Mouse (Mus musculus) stomach, embryonic 16.5 days (tissue): ENCODE measurements around the gene Ccdc124. TPM values are rescaled to one million over a fixed set of nuclear protein-coding genes. Genes with fewer than 3 reads are reported as not detected.

Source experiments
- ATAC-seq: fragments of 200-750 bp; cut with Nextera tagmentation; 2 replicates; pipeline ENCODE4 v1.8.0; 2017; ENCODE audit warnings: moderate number of reproducible peaks, moderate TSS enrichment; ENCODE audit not compliant: insufficient read depth, low FRiP score
- H3K27ac ChIP-seq: fragments of 300-500 bp; sonication (generic); 2 replicates; pipeline ENCODE4 v1.5.1; 2014; ENCODE audit warnings: low read length
- H3K27me3 ChIP-seq: fragments of 300-500 bp; sonication (generic); 2 replicates; pipeline ENCODE4 v1.6.1; 2014; ENCODE audit warnings: low read length, control low read depth, mixed read lengths; ENCODE audit not compliant: control insufficient read depth, insufficient read depth
- H3K36me3 ChIP-seq: fragments of 300-500 bp; sonication (generic); 2 replicates; pipeline ENCODE4 v1.6.1; 2014; ENCODE audit warnings: low read length; ENCODE audit not compliant: control insufficient read depth, insufficient read depth
- H3K4me1 ChIP-seq: fragments of 300-500 bp; sonication (generic); 2 replicates; pipeline ENCODE4 v1.6.1; 2014; ENCODE audit warnings: low read length, control low read depth, mixed read lengths; ENCODE audit not compliant: control insufficient read depth, insufficient read depth
- H3K4me2 ChIP-seq: fragments of 300-500 bp; sonication (generic); 2 replicates; pipeline ENCODE4 v1.6.1; 2014; ENCODE audit warnings: low read depth, low read length, mixed read lengths
- H3K4me3 ChIP-seq: fragments of 300-500 bp; sonication (generic); replicated peaks from 2 replicates; pipeline ENCODE4 v1.5.1; 2014; ENCODE audit warnings: mild to moderate bottlenecking, low read length
- H3K9ac ChIP-seq: fragments of 300-500 bp; sonication (generic); 2 replicates; pipeline ENCODE4 v1.6.1; 2014; ENCODE audit warnings: low read length
- H3K9me3 ChIP-seq: fragments of 300-500 bp; sonication (generic); replicated peaks from 2 replicates; pipeline ENCODE4 v1.6.1; 2016; ENCODE audit warnings: low read length, control low read depth; ENCODE audit not compliant: control insufficient read depth
- WGBS: fragments of 180-500 bp; shearing (Covaris S2); extraction: QIAGEN DNeasy Blood & Tissue Kit; methylation state at CpG from one replicate; pipeline ENCODE4 v1.1.7; 2014; 5-methylcytosine and 5-hydroxymethylcytosine counted together
- polyA plus RNA-seq: library from polyadenylated mRNA; unstranded; fragments of >200 nt; fragmentation: Nextera tagmentation; extraction: Ambion mirVana; gene quantifications from 2 replicates; pipeline ENCODE4 v1.2.1, GENCODE M21; 2015

Gene Ccdc124
- polyA plus RNA-seq, 1 experiment from 2014 or later = 89.6 TPM

GRCm38 (mm10) chr8:70856028-70856427 lies 17.7 kb downstream of the Ccdc124 start:
- Histone ChIP-seq H3K9ac (no peak overlapping the region), H3K4me2 (no peak overlapping the region), H3K9me3 (no peaks in the 10 kb centered on the region), H3K27me3 (no peaks in the 10 kb centered on the region), H3K36me3 (no peaks in the 10 kb centered on the region), H3K4me1 (peaks cover 13% of the 10 kb centered on the region), H3K4me3 (no peak overlapping the region), H3K27ac (no peak overlapping the region)
- 61% methylated on average over 5 of the region's 5 CpGs for WGBS
- no peak for ATAC-seq

DNA sequence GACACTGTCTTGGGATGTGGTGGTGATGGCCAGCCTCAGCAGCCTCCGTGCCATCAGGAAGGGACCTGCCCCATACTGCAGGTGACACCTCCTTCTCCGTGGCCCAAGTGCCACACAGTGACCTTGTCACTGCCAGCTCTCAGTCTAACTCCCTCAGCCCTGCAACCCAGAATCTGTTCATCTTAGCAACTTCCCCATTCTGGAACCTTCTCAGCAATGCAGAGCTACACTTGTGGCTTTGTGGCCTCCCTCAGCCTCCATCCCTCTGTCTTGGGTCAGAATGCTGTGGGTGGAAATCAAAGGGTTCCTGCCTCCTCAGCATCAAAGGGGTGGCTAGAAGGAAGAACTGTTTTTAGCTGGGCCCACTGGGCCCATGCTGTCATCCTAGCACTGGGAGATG lies 19.9 kb downstream of the Ccdc124 start:
- Histone ChIP-seq H3K36me3 (no peaks in the 10 kb centered on the region), H3K27ac (no peak overlapping the region), H3K9ac (no peak overlapping the region), H3K4me3 (no peak overlapping the region), H3K9me3 (no peaks in the 10 kb centered on the region), H3K4me2 (no peak overlapping the region), H3K27me3 (no peaks in the 10 kb centered on the region), H3K4me1 (peaks cover 13% of the 10 kb centered on the region)
- 84% methylated on average over 2 of the region's 2 CpGs for WGBS
- ATAC-seq = no peak

DNA sequence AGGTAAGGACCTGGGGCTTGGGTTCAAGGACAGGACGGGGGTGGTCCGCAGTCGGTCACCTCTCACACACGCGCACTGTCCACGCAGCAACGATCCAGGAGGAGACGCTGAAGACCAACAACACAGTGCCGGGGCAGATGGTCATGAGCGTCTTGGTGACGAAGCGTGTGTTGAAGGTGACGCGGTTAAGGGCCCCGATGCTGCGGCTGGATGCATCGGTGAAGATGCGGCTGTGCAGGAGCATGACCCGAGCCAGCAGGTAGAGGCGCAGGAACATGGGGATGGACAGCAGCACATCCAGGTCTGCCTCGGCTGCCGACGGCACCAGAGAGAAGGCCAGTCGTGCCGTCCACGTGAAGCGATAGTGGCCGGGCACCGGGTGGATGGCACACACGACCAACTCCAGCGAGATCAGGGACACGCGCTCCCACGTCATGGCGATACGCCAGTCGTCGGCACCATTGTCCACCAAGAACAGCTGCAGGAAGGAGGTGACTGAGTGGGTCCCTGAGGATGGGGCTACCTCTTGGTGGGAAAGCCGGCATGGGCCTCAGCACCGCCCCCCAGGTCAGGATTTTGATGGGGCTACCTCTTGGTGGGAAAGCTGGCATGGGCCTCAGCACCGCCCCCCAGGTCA lies 21.0 kb downstream of the Ccdc124 start:
- H3K4me3 ChIP-seq = no peak overlapping the region
- H3K4me2 ChIP-seq = no peak overlapping the region
- no peaks in the 10 kb centered on the region for H3K27me3 ChIP-seq
- no peak overlapping the region for H3K9ac ChIP-seq
- H3K4me1 ChIP-seq = peaks cover 13% of the 10 kb centered on the region
- no peak for ATAC-seq
- WGBS = 90% methylated on average over 41 of the region's 41 CpGs
- H3K36me3 ChIP-seq = no peaks in the 10 kb centered on the region
- no peaks in the 10 kb centered on the region for H3K9me3 ChIP-seq
- no peak overlapping the region for H3K27ac ChIP-seq

DNA sequence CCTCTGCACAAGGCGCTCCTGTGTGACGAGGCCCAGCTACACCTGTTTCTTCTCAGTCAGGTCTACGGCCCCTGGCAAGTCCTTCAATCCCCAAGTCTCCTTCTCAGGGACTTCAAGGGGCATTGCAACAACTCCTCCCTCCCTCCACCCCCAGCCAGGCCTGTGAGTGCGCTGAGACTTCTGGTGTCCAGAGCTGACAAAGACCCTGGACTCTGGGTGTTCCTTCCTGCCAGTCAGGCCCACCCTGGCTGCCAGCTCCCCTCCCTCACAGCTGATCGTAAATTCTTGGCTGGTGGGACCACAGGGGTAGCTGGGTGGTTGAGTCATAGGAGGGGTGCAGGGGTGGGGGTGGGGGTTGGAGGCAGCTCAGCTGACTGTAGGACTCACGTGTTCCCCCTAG lies 21.9 kb downstream of the Ccdc124 start:
- Histone ChIP-seq H3K4me3 (no peak overlapping the region), H3K36me3 (no peaks in the 10 kb centered on the region), H3K4me2 (no peak overlapping the region), H3K27ac (no peak overlapping the region), H3K9ac (peak overlapping the region; percentile 48; the same call in 1 of the 2 replicates), H3K4me1 (peaks cover 4% of the 10 kb centered on the region), H3K27me3 (no peaks in the 10 kb centered on the region), H3K9me3 (no peaks in the 10 kb centered on the region)
- 45% methylated on average over 6 of the region's 6 CpGs for WGBS
- no peak for ATAC-seq

- H3K9me3 ChIP-seq = no peaks in the 10 kb centered on the region
These were observed 22.8 kb downstream of the Ccdc124 start for GRCm38 (mm10) chr8:70850947-70851346.

DNA sequence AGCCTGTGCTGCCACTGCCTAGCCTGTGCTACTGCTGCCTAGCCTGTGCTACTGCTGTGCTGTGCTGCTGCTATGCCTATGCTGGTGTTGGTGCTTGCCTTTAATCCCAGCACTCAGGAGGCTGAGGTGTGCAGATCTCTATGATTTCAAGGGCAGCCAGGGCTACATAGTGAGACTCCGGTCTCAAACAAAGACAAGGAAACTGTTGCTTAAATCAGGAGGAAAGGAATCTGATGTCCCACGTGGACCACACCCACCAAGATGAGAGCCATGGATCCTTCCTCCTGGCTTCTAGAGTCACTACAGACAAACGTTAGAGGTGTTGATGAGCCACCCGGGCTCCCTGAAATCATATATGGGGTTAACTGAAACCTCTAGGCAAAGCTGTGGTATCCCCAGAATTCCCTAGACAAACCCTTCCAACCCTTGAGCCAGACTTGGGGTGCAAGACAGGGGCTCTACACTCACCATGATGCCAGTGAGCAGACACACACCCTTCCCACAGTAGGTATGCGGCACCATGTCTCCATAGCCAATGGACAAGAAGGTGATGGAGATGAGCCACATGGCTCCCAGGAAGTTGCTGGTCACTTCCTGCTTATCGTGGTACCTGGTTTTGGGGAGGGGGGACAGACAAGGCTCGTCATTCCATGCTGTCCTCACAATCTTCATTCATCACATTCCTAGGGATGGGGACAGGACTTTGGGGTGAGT lies 23.4 kb downstream of the Ccdc124 start:
- H3K9ac ChIP-seq = no peak overlapping the region
- H3K27me3 ChIP-seq = no peaks in the 10 kb centered on the region
- H3K4me3 ChIP-seq = no peak overlapping the region
- 73% methylated on average over 7 of the region's 7 CpGs for WGBS
- H3K9me3 ChIP-seq = no peaks in the 10 kb centered on the region
- H3K4me2 ChIP-seq = no peak overlapping the region
- no peaks in the 10 kb centered on the region for H3K36me3 ChIP-seq
- no peak overlapping the region for H3K27ac ChIP-seq
- no peak for ATAC-seq
- no peaks in the 10 kb centered on the region for H3K4me1 ChIP-seq

More at GRCm38 (mm10) chr8:70850947-70851346, 22.8 kb downstream of the Ccdc124 start:
- no peak overlapping the region for H3K4me2 ChIP-seq
- H3K36me3 ChIP-seq = no peaks in the 10 kb centered on the region
- no peaks in the 10 kb centered on the region for H3K27me3 ChIP-seq
- WGBS = 79% methylated on average over 4 of the region's 4 CpGs
- no peaks in the 10 kb centered on the region for H3K4me1 ChIP-seq
- no peak overlapping the region for H3K9ac ChIP-seq
- H3K4me3 ChIP-seq = no peak overlapping the region
- no peak overlapping the region for H3K27ac ChIP-seq
- ATAC-seq = no peak

GRCm38 (mm10) chr8:70849333-70849990 lies 24.3 kb downstream of the Ccdc124 start:
- Histone ChIP-seq H3K36me3 (no peaks in the 10 kb centered on the region), H3K4me3 (no peak overlapping the region), H3K4me2 (no peak overlapping the region), H3K4me1 (peaks cover under 1% of the 10 kb centered on the region; the same call in 1 of the 2 replicates), H3K27me3 (no peaks in the 10 kb centered on the region), H3K9ac (no peak overlapping the region), H3K27ac (no peak overlapping the region), H3K9me3 (no peaks in the 10 kb centered on the region)
- WGBS = 75% methylated on average over 3 of the region's 3 CpGs
- ATAC-seq = no peak

DNA sequence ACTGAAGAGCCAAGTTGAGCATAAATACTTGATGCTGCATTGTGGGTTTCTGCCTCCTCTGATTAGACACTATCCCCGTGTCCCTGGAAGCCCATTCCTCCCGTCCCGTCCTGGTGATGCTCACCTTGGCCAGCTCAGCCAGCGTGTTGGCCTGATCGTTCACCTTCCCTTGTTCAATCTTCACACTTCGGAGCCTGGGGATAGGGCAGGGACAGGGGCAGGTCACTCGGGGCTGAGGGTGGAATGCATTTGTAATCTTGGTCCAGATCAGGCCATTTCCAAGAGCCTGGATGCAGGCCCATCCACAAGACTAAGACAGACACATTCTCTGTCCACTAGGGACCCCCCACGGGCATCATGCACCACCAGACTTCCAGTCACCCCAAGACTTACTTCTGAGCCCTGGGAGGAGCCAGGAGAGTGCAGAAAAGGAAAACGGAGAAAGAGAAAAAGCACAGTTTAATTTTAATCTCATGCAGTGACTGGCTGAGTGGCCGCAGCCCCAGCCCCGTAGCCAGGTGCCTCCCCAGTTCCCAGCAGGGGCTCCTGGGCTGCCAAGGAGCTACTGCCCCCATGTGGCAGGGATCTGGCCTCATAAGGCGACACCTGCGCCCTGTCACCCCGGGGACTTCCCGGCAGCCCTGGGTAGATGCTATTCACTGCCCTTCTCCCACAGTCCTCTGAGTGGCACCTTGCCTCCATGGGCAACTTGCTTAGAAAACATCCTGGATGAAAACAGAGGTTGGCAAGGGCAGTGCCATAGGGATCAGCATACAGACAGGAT lies 27.2 kb downstream of the Ccdc124 start:
- H3K9ac ChIP-seq = no peak overlapping the region
- no peaks in the 10 kb centered on the region for H3K36me3 ChIP-seq
- peaks cover 5% of the 10 kb centered on the region; the same call in 1 of the 2 replicates for H3K4me1 ChIP-seq
- no peak for ATAC-seq
- H3K27ac ChIP-seq = no peak overlapping the region
- H3K4me2 ChIP-seq = no peak overlapping the region
- WGBS = 52% methylated on average over 15 of the region's 15 CpGs
- H3K9me3 ChIP-seq = no peaks in the 10 kb centered on the region
- H3K27me3 ChIP-seq = no peaks in the 10 kb centered on the region
- H3K4me3 ChIP-seq = no peak overlapping the region
